Mouse (Mus musculus) adrenal gland, adult 8-10 months (tissue): ENCODE data around the gene Fbxw9. TPM values are rescaled to one million over a fixed set of nuclear protein-coding genes. Genes with fewer than 3 reads are reported as not detected.
A peak's percentile ranks its signal among the peaks of the same experiment; 100 is the strongest.

Experiments
- DNase-seq: peaks from one replicate; pipeline ENCODE4 v3.0.0; 2022
- total RNA-seq, 4 experiments: library from RNA; stranded (reverse); gene quantifications; 2 replicates each; pipeline ENCODE4 v1.2.4; 2022

Gene Fbxw9
- 10 to 100 TPM; 15.0 to 29.6 (median 21.6) TPM for total RNA-seq

DNA sequence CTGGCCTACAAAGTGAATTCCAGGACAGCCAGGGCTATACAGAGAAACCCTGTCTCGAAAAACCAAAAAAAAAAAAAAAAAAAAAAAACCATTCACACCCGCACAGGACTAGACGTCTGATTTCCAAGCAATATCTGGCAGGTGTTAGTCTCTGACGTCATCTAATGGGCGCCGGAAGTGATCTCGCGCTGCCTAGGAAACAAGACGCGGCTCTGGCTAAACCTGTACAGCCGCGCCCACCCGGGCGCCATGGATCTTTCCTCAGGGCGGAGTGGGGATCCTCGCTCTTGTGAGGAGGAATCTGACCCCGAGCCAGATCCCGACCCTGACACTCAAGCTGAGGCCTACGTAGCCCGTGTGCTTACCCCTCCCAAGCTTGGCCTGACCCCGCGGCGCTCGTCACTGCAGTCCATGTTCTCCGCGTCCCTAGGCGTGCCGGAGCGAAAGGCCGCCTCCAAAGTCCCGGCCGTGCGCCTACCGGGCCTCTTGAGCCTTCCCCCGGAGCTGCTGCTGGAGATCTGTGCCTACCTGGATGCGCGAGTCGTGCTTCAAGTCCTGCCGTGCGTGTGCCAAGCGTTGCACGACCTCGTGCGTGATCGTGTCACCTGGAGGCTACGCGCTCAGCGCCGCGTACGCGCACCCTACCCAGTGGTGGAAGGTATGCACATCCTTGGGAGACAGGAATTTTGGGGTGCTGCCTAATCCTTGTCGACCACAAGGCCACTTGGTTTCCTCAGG, at the start of gene Fbxw9:
TSS of gene Fbxw9 (plus strand) at position 177 of the 738 bp plus-strand sequence.
- DNase-seq: peak; percentile 87

- DNase-seq: no peak
These were observed 48.6 kb upstream of the Fbxw9 start for GRCm38 (mm10) chr8:85011242-85011641.

- DNase-seq: no peak
These were observed 46.5 kb upstream of the Fbxw9 start for GRCm38 (mm10) chr8:85013230-85013840.

DNA sequence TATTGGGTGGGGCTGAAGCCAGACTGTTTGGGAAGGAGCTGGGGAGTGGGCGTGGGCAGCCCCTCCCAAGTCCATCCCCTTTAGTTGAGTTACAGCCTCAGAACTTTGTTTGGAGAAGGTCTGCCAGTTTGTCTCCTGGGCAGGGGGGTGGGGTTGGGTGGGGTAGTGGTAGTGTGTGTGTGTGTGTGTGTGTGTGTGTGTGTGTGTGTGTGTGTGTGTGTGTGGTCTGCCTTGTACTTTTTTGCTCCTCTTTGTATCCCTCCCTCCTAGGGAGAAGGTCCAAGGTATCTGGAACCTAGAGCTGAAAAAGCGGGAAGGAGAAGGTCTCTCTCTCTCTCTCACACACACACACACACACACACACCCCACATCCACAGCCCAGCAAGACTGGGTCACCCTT, 45.4 kb upstream of the Fbxw9 start, which contains the start of gene Best2:
TSS of gene Best2 (minus strand) at position 101 of the 400 bp plus-strand sequence.
- DNase-seq: no peak

- no peak for DNase-seq
These were observed 43.1 kb upstream of the Fbxw9 start for GRCm38 (mm10) chr8:85016724-85017123.

DNA sequence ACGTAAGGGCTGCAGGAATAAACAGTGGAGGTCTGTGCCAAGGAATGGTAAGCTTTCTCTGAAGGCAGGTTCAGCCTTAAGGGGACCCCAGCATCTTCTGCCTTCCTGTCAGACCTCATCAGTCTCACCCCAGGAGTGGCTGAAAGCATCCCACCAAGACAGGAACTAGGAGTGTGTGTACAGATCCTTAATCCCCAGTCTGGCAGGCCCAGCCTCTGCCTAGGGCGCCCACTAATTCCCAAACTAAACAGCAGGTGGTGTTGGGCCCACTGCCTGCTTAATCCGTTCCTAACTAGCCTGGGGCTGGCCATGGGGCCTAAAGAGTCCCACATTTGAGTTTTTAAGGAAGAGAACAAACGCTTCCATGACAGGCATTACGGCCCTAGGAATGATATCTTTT, 42.6 kb upstream of the Fbxw9 start:
- DNase-seq: no peak

- no peak for DNase-seq
These were observed 38.3 kb upstream of the Fbxw9 start for GRCm38 (mm10) chr8:85021514-85022055.

DNA sequence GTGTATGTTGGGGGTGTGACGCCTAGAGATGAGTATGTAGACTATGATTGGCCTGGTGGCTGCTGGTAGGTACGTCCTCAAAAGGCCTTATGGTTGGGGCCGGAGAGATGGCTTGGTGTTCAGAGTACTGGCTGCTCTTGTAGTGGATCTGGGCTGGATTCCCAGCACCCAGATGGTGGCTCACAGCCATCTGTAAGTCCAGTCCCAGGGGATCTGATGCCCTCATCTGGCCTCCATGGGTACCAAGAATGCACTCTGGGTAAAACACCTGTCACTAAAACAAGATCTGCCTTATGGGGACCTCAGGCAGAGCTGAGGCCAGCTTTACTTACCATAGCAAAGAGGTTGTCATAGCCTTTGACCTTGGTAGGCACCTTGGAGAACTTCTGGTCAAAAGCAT, 36.0 kb upstream of the Fbxw9 start:
- DNase-seq: no peak

DNA sequence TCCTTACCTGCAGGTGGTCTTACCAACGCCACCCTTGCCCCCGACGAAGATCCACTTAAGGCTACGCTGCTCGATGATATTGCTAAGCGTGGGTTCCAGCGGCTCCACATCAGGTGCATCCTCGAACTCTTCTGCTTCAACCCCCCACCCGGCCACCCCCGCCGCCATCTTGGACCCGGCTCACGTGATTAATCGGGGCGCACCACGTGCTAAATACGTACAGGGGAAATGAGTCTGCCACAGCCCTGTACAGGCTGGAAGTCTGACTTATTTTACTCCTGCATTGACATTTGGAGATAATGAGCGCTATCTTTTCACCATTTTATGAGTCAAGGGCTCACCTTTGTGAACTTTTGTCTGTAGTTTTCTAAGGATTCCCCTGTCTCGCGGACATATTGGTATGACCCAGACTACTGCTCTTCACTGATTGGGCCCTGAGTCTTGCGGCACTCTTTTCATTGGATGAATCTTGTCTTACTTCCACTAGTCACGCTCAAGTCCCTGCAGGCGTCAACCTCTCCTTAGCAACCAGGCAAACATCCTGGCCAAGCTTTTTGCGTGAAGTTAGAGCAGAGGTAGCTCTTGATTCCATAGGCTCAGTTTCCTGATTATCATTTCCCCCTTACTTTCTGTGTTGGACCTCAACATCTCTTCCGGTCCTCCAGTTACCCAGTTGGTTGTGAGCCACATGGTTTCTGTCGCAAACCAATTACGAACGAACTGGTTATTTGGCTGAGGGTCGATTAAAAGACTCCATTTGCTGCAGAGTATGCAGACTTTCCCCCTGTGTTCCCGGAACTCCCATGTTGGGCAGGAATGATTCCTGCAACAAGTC, 34.5 kb upstream of the Fbxw9 start, which contains the start of gene Asna1:
TSS of gene Asna1 (minus strand) at position 184 of the 835 bp plus-strand sequence.
- DNase-seq: peak; percentile 84

- DNase-seq: peak; percentile 96
These were observed 33.0 kb upstream of the Fbxw9 start, which contains the start of gene Trir for GRCm38 (mm10) chr8:85026670-85027515. TSS of gene Trir (plus strand) at chr8:85026823.

DNA sequence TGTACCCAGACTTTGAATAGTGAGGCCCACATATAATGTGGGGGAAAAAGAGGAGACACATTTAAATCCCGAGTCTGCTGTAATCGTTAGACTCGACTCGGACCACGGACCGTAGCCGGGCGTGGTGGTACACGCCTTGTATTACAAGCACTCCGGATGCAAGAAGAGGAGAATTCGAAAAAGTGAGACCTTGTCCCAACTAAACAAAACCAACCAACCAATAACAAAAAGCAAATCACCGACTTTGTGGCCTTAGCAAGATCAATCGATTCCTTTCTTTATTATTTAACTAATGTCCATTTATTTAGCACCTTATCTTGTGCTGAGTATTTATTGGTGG, 32.4 kb upstream of the Fbxw9 start:
- no peak for DNase-seq

GRCm38 (mm10) chr8:85027922-85028321, 31.9 kb upstream of the Fbxw9 start:
- no peak for DNase-seq

DNA sequence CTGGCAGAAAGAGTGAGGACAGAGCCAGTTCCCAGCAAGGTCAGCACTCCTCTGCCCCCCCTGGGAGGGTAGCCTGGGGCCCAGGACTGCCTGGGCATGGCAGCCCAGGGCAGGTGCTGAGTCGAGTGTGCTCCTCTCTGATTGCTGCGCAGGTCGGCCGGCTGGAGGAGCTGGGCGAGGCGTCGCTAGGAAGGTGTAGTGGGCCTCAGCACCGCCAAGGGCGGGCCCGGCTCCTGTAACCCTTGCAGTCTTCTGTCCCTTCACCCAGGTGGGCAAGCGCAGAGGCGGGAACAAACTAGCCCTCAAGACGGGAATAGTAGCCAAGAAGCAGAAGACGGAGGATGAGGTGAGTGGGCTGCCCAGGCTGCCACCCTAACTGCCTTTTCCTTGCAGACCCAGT, 30.6 kb upstream of the Fbxw9 start:
- DNase-seq: no peak

GRCm38 (mm10) chr8:85032622-85033311, 27.1 kb upstream of the Fbxw9 start:
- no peak for DNase-seq

GRCm38 (mm10) chr8:85033867-85034266, 26.0 kb upstream of the Fbxw9 start:
- DNase-seq: no peak

GRCm38 (mm10) chr8:85034764-85035163, 25.1 kb upstream of the Fbxw9 start:
- DNase-seq: peak; percentile 71

GRCm38 (mm10) chr8:85035165-85035727, 24.6 kb upstream of the Fbxw9 start:
- no peak for DNase-seq

DNA sequence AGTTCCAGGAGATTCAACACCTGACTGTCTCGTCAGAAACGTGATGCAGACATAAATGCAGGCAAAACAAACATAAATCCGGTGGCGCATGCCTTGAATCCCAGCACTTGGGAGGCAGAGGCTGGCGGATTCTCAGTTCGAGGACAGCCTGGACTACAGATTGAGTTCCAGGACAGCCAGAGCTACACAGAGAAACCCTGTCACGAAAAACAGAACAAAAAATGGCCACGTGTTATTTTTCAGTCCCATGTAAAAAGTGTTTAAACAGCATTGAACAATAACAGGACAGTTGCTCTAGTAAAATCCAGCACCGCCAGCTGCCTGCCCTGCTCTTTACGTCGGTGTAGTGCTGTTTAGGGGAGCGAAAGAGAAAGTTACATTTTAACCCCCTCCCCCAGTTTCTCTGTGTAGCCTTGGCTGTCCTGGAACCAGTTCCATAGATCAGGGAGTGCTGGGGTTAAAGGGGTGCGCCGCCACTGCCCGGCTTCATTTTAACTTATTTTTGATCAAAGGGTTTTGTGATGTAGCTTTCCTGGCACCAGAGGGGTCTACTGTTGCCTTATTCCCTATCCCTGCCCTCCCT, 24.0 kb upstream of the Fbxw9 start:
- no peak for DNase-seq

DNA sequence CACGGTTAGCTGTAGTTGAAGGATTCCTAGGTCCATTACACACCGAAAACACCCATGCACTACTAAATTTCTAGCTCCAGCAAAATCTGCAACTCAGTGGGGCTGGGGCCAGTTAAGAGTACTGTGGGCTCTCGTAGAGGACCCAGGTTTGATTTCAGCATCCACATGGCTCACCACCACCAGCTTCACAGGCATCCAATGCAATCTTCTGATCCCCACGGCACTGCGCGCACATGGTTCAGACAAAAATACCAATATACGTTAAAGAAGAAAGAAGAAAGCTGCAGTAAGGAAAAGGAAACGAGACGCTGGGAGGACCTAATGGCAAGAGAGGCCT, 23.5 kb upstream of the Fbxw9 start:
- no peak for DNase-seq

DNA sequence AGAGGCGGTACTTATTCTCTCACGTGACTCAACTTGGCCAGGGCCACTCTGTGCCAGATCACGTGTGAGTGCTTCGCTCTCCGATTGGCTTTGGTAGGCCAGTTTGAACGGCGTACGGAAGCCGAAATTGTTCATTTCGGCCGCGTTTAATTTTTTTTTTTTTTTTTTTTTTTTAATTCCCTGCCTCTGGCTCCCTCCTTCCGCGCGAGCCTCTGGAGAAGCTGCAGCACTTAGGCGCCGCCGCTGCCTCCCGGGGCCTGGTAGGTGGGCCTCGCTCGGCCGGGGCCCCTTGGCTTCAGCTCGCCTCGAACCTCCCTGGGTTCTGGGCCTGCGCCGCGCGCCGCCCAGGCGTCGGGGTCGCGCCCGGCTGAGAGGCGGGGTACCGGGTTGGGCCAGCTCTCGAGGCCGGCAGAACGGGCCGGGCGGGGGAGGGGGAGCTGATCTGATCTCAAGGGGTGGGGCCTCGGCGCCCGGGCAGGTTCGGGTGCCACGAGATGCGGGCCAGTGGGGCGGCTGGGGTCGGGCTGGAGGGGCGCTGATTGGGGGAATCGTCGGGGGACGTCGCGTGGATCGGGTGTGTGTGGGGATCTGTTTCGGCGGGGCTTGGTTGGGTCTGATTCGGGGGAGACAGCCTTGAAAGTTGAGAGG, 23.0 kb upstream of the Fbxw9 start, which contains the start of gene Tnpo2:
TSS of gene Tnpo2 (plus strand) at position 198 of the 648 bp plus-strand sequence.
- peak; percentile 90 for DNase-seq
